Mouse (Mus musculus): ENCODE data around the gene Gamt.

The Gamt gene

GRCm38 (mm10) chr10:80285222-80286070 is 24.6 kb upstream of the Gamt start:
- DNase-seq: no peak

- no peak for DNase-seq
Observed at GRCm38 (mm10) chr10:80282481-80283441, 21.9 kb upstream of the Gamt start.

DNA sequence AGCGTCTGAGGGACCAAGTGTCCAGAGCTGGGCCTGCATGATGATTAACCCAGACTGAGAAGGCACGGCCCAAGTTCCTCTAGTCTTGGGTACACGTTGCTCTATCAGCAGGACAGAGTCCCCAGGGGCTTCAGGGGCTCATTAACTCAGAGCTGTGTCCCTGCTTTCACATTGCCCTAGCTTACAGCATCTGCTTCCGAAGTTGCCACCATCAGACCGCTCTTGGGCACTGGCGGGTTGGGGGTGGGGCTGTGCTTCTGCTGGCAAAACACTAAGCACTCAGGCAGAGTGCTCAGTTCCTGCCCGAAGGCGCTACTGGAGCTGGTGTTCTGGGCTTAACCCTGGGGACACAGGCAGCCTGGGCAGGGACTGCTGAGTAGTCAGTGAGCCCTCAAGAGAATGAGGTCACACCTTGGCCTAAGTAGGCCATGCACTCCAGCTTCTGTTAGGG is 21.1 kb upstream of the Gamt start:
- peak; percentile 73 for DNase-seq

GRCm38 (mm10) chr10:80281304-80281703 is 20.5 kb upstream of the Gamt start:
- peak; percentile 81 for DNase-seq

DNA sequence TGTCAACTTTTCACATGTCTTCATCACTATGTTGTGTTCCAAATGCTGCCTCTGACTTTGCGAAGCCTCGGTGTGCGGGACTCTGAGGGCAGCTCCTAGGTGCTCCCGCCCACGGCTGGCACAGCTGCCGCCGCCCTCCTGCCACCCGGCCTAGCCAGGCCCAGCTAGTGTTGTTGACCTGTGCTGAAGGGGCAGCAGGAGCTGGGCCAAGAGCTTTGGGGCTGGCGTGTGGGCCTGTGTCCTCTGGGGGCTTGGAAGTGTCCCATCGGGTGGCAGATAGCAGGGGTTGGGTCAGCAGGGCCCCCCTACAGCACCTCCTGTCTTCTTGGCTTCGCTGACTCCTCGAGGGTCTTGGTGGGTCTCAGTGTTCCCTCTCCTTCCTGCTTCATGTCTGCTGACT is 18.5 kb upstream of the Gamt start:
- DNase-seq: no peak

GRCm38 (mm10) chr10:80278390-80278789 is 17.6 kb upstream of the Gamt start:
- DNase-seq: no peak

DNA sequence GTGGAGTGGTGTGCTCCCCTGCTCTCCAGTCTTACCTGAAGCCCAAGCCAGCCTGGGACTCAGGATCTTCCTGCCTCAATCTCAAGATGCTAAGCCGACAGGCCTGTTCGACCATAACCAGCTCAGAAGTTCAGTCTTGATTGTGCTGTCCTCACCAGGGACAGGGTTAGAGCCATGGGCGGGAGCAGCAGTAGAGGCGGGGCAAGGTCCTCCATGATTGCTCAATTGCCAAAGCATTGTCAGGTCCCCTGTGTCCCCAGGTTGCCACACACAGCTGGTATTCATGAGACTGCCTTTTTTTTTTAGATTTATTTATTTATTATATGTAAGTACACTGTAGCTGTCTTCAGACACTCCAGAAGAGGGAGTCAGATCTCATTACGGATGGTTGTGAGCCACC is 15.4 kb upstream of the Gamt start:
- DNase-seq: no peak

DNA sequence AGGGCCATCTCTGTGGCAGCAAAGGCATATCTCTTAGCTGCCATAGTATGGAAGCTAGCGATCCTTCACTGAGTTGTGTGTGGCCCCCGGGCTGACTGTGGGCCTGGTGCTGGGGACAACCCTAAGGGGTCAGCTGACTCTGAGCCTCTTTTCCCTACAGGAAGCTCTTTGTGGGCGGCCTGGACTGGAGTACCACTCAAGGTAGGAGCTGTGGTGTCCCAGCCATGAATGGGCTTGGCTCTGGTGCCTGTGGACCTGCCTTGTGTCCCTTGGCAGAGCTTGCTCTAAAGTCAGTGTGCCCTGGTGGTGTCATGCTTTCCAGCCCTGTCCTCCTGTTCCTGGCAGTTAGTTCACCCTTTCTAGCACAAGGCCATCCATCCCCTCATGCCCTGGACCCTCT is 13.0 kb upstream of the Gamt start:
- DNase-seq: no peak

DNA sequence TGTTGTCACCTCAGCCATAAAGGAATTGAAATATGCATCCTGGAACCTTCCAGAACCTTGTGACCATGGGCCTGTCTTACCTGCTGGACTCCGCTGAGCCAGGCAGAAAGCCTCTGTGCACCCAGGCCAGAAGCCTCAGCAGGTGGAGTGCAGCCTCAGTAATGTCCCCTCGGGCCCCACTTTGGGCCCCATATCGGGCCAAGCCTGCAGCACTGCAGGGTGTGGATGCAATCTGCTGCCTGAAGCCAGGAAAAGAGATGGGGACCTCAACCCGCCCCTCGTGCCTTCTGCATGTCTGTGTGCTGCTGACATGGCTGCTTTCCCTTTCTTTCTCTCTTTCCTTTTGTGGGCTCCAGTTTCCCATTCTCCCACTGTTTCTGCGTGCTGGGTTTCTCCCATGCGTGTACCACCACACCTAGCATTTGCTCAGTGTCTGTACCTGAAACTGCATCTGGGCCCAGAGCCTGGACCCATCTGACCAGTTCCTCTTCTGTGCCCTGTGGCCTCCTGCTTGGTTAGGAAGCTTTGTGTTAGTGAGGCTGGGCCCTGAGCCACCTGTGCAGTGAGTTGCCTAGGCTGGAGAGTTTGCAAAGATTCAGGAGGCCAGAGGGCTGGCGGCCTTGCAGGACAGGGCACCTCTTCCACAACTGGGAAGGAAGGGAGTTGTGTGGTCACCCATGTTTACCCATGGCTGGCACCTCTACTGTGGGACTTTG is 11.2 kb upstream of the Gamt start:
- no peak for DNase-seq

DNA sequence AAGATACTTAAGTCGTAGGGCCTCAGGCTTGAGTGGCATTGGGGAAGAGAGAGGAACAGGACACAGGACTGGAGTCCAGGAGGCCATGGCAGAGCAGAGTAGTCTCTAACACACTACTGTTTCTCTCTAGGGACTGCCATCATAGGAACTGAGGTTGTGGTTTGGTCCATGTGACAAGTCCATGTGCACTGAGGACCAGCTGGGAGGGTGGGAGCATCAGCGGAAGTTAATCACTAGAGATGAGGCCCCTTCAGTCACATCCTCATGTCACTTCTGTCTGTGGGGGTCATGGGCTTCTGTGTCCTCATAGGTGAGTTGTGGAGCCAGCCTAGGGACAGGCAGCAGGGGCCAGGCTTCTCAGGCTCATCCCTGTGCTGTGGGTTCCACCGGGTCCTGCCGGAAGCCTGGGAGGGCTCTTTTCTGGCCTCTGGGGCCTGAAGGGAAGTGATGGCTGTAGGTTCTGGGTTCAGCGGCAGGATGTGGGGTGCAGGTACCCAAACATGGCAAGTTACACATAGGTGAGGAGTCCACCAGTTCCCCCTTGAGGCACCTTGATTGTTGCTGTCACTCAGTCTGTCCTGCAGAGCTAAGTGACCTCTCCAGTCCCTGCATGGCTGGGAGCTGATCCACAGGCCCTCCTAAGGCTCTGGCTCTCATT is 10.5 kb upstream of the Gamt start:
- no peak for DNase-seq

- peak; percentile 66 for DNase-seq
Observed at GRCm38 (mm10) chr10:80270734-80271181, 9.9 kb upstream of the Gamt start.

GRCm38 (mm10) chr10:80270099-80270498 is 9.3 kb upstream of the Gamt start:
- no peak for DNase-seq

DNA sequence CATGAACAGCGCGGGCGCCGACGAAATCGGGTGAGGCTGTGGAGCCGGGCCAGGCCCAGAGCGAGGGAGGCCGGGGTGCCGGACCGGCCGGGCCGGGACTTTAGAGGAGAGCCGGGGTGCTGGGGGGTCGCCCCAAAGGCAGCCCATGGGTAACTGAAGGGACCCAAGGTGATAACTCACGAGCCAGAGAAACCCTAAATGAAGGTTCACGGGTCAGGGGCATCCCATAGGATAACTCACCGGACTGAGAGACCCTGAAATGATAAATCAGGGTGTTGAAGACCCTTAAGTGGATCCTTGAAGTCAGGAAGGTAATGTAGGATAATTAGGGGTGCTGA is 4.3 kb upstream of the Gamt start:
- DNase-seq: no peak

- peak; percentile 100 for DNase-seq
Observed at GRCm38 (mm10) chr10:80264341-80265148, 3.7 kb upstream of the Gamt start.

- DNase-seq: no peak
Observed at GRCm38 (mm10) chr10:80262776-80263365, 2.1 kb upstream of the Gamt start.

DNA sequence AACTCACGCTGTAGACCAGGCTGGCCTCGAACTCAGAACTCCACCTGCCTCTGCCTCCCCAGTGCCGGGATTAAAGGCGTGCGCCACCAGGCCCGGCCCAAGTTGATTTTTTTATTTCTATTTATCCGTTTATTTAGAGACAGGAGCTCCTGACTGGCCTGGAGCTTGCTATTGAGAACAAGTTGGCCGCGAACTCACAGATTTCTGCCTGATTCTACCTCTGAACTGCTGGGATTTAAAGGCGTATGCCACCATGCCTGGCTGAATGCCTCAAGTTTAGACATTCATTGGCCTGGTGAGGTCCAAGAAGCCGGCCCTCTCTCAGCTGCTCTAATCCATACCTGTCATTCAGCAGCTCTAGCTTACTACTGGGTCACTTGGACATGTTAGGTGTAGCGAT is 1.4 kb upstream of the Gamt start:
- no peak for DNase-seq

GRCm38 (mm10) chr10:80261585-80261968 is 765 bp upstream of the Gamt start:
- DNase-seq: peak; percentile 100

- DNase-seq: peak; percentile 82
Observed at GRCm38 (mm10) chr10:80259861-80260641, 761 bp downstream of the Gamt start.

DNA sequence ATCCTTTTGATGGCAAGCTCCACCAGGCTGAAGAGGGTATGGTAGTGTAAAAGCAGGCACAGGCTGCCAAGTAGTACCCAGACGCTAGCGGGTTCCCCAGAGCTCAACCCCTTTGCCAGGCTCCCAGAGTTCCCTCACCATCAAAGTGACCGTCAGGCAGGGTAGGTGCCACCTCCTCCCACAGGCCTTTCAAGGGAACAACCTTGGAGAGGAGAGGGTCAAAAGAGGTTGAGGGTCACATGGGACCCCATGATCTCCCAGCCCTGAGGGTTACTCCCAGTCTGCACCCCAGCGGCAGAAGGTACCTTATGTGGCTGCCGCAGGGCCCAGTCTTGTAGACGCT is 1.4 kb downstream of the Gamt start:
- DNase-seq: no peak

- DNase-seq: no peak
Observed at GRCm38 (mm10) chr10:80258752-80259462, 1.9 kb downstream of the Gamt start.

All from kidney, postnatal 10 days (tissue).